Mouse (Mus musculus): ENCODE data around the gene Stra6. TPM values are rescaled to one million over a fixed set of nuclear protein-coding genes. Genes with fewer than 3 reads are reported as not detected.
A peak's percentile ranks its signal among the peaks of the same experiment; 100 is the strongest.

The Stra6 gene
- polyA plus RNA-seq, 1 experiment from 2014 or later, result 10.1 TPM

DNA sequence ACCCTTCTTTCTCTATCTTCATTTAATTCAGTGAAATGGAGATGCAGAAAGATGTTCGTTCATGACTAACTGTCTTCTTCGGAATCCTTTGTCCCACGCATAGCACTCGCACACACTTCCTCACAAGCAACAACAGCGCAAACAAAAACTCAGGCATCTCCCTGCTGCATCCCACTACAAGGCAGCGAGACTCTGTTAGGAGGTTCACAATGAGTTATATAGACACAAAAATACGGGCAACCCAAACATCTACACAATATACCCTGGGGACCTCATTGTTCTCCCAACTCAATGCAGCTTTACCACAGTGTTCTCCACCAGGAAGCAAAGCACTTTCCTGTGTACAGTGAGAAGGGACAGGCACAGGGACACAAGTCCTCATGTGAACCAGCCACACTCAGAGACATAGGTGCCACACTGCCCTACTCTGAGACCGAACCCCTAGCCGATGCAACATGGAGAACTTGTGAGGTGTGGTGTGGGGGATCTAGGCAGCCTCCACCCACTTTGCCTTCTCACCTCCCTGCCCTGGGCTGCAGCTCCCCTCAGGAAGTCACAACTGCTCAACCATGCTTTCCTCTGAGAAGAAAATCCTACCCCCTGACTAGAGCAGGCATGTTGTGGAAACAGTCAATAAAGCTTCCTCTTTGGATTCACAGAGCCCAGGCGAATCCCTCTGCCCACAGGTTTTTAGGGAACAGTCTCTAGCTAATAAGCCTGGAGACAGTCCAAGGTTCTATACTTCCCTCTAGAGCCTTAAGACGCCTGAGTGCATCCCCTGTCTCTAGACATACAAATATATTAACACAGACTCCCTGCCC, 136.9 kb downstream of the Stra6 start:
- Histone ChIP-seq H3K9me3 (ENCODE audit: control insufficient read depth, low read length) (no peaks in the 10 kb centered on the region), H3K27ac (replicated peaks; ENCODE audit: low read depth, low read length) (peak overlapping the region; percentile 90), H3K4me2 (ENCODE audit: low read length) (peak overlapping the region; percentile 63), H3K9ac (replicated peaks; ENCODE audit: low read length) (peak overlapping the region; percentile 48), H3K27me3 (ENCODE audit: control insufficient read depth, insufficient read depth, low read length) (peaks cover 79% of the 10 kb centered on the region), H3K36me3 (ENCODE audit: control insufficient read depth, insufficient read depth, low read length) (no peaks in the 10 kb centered on the region), H3K4me3 (replicated peaks; ENCODE audit: low read depth, low read length) (peak overlapping the region; percentile 41), H3K4me1 (ENCODE audit: control insufficient read depth, insufficient read depth, low read length) (peaks cover 31% of the 10 kb centered on the region)
- 6% methylated on average over 11 of the region's 11 CpGs for WGBS
- DNase-seq (peak; percentile 45), ATAC-seq (ENCODE audit: low FRiP score, low TSS enrichment) (no peak)

DNA sequence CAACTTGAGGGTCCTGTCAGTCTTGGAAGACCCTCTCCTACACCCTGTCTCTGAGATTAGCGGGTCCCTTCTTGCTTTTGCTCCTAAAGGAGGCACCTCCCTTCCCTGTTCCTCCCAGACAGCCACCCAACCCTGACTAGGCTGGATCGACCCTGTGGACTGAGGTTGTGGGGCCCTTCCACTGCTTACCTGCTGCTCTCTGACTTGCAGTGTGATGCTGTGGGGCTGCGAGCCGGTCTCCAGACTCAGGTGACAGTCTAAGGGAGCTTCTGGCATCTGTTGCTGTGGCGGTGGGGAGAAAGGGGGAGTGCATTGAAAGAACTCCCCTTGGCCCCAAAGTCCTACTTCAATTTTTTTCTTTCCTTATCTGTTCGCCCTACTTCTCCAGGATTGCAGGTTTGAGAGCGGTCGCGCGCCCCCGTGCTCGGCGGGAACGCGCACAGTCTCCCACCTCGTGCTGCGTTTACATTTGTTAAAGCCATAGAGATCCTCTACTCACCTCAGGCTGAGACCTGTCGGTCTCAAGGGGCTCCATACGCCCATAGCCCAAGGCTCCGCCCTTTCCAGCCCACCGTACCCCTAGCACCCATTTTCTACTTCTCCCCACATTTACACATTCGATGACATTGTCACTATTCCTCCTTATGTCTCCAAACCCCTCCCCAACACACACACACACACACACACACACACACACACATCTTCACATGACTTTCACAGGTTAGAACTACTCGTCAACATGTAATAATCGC, 137.7 kb downstream of the Stra6 start:
- ATAC-seq (ENCODE audit: low FRiP score, low TSS enrichment) (no peak), DNase-seq (peak; percentile 61)
- 3% methylated on average over 24 of the region's 24 CpGs for WGBS
- Histone ChIP-seq H3K4me2 (ENCODE audit: low read length) (peak overlapping the region; percentile 63), H3K9ac (replicated peaks; ENCODE audit: low read length) (peak overlapping the region; percentile 48), H3K27me3 (ENCODE audit: control insufficient read depth, insufficient read depth, low read length) (peaks cover 71% of the 10 kb centered on the region), H3K4me1 (ENCODE audit: control insufficient read depth, insufficient read depth, low read length) (peaks cover 28% of the 10 kb centered on the region), H3K36me3 (ENCODE audit: control insufficient read depth, insufficient read depth, low read length) (no peaks in the 10 kb centered on the region), H3K4me3 (replicated peaks; ENCODE audit: low read depth, low read length) (peak overlapping the region; percentile 41), H3K9me3 (ENCODE audit: control insufficient read depth, low read length) (no peaks in the 10 kb centered on the region), H3K27ac (replicated peaks; ENCODE audit: low read depth, low read length) (peak overlapping the region; percentile 90)

DNA sequence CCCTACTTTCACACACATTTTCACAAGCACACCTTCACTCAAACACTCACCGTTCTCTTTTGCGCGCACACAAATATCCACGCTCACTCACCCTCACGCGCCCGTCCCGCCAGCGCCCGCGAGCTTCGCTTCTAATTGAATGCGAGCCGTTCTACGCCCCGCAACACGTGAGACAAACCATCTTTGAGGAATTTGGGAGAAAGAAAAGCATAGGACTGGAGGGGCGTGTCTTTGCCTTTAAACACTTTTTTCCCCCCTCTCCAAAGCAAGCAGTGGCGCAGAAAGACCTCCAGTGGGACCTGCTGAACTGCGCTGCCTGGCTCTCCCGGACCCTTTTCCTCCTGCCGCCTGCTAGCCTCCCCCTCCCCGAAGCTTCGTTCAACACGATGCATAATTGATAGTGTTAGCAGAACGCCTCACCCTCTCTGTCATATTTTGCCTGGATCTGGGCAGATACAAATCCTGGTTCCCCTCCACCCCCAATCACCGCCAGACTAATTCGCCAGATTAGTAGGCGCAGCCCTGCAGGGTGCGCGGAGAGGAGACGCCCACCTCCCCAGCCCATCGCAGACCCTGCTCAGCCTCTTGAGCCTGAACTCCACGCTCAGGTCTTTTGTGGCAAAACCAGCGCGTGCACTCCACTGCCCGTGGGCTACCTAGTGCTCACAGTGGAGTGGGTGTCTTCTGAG, 138.4 kb downstream of the Stra6 start:
- peak overlapping the region; percentile 90 for H3K27ac ChIP-seq (replicated peaks; ENCODE audit: low read depth, low read length)
- H3K9me3 ChIP-seq (ENCODE audit: control insufficient read depth, low read length), result no peaks in the 10 kb centered on the region
- DNase-seq, result peak; percentile 66
- under 1% methylated on average over 37 of the region's 37 CpGs for WGBS
- peak overlapping the region; percentile 63 for H3K4me2 ChIP-seq (ENCODE audit: low read length)
- peak overlapping the region; percentile 48 for H3K9ac ChIP-seq (replicated peaks; ENCODE audit: low read length)
- H3K36me3 ChIP-seq (ENCODE audit: control insufficient read depth, insufficient read depth, low read length), result no peaks in the 10 kb centered on the region
- peak overlapping the region; percentile 41 for H3K4me3 ChIP-seq (replicated peaks; ENCODE audit: low read depth, low read length)
- H3K4me1 ChIP-seq (ENCODE audit: control insufficient read depth, insufficient read depth, low read length), result peaks cover 28% of the 10 kb centered on the region
- H3K27me3 ChIP-seq (ENCODE audit: control insufficient read depth, insufficient read depth, low read length), result peaks cover 63% of the 10 kb centered on the region
- ATAC-seq (ENCODE audit: low FRiP score, low TSS enrichment), result no peak

DNA sequence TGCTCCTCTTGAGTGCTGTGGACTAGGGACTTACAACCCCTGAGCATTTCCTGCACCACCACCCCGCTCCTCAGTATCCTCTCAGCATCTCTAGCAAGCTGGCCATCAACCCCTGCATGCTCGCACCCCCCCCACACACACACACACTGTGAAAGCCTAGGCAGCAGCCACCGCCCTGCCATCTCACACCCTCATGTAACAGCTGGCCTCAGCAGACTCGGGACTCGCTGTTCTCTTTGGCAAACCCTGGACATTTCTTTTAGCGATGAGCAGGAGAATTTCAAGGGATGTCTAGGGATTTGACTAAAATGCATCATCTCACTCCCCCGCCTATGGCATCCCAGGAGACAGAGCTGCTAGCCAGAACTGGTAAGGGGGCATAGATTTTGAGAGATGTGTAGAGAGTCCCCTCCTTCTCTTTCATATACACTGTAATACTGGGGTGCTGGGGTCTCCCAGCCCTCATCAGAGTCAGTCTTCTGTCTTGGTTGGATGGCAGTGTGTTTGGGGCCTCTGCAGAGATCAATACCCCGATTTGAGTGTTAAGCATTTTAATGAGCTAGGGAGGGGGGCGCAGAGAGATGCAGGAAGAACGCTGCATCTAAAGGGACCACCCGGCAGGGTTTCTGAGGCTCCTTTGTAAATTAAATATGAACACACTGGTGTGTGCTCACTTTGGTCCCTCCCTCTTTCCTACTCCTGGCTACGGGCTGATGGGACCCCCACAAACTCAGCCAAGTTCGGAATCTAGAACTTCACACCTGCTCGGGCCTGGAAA, 139.3 kb downstream of the Stra6 start:
- Histone ChIP-seq H3K9ac (replicated peaks; ENCODE audit: low read length) (peak overlapping the region; percentile 55), H3K4me2 (ENCODE audit: low read length) (peak overlapping the region; percentile 63), H3K36me3 (ENCODE audit: control insufficient read depth, insufficient read depth, low read length) (no peaks in the 10 kb centered on the region), H3K27ac (replicated peaks; ENCODE audit: low read depth, low read length) (peak overlapping the region; percentile 90), H3K9me3 (ENCODE audit: control insufficient read depth, low read length) (no peaks in the 10 kb centered on the region), H3K27me3 (ENCODE audit: control insufficient read depth, insufficient read depth, low read length) (peaks cover 56% of the 10 kb centered on the region), H3K4me1 (ENCODE audit: control insufficient read depth, insufficient read depth, low read length) (peaks cover 26% of the 10 kb centered on the region), H3K4me3 (replicated peaks; ENCODE audit: low read depth, low read length) (peak overlapping the region; percentile 41)
- no peak for ATAC-seq (ENCODE audit: low FRiP score, low TSS enrichment)
- WGBS, result 3% methylated on average over 14 of the region's 14 CpGs
- peak; percentile 57 for DNase-seq

Other genes starting within 250 kb of the Stra6 start
- 8.7 and 9.6 TPM in 2 replicates for gene Arid3b, start 227.0 kb upstream of the Stra6 start, polyA plus RNA-seq (2014; fragmentation: Nextera tagmentation; extraction: Ambion mirVana)
- 165 and 172 TPM in 2 replicates for gene Ubl7, start 152.8 kb upstream of the Stra6 start, polyA plus RNA-seq (2014; fragmentation: Nextera tagmentation; extraction: Ambion mirVana)
- 3.2 and 3.7 TPM in 2 replicates for gene Sema7a, start 123.7 kb upstream of the Stra6 start, polyA plus RNA-seq (2014; fragmentation: Nextera tagmentation; extraction: Ambion mirVana)
- 0.36 and 0.51 TPM in 2 replicates for gene Cyp11a1, start 57.4 kb upstream of the Stra6 start, polyA plus RNA-seq (2014; fragmentation: Nextera tagmentation; extraction: Ambion mirVana)
- gene Ccdc33, start 55.0 kb downstream of the Stra6 start, polyA plus RNA-seq (2014; fragmentation: Nextera tagmentation; extraction: Ambion mirVana), result 0.09 and 0.54 TPM in 2 replicates
- gene Islr, start 140.5 kb downstream of the Stra6 start, polyA plus RNA-seq (2014; fragmentation: Nextera tagmentation; extraction: Ambion mirVana), result 2.4 and 16.6 TPM in 2 replicates
- 51.6 and 96.9 TPM in 2 replicates for gene Islr2, start 140.5 kb downstream of the Stra6 start, polyA plus RNA-seq (2014; fragmentation: Nextera tagmentation; extraction: Ambion mirVana)
- gene Pml, start 186.0 kb downstream of the Stra6 start, polyA plus RNA-seq (2014; fragmentation: Nextera tagmentation; extraction: Ambion mirVana), result 3.8 and 3.9 TPM in 2 replicates
- gene Stoml1, start 189.4 kb downstream of the Stra6 start, polyA plus RNA-seq (2014; fragmentation: Nextera tagmentation; extraction: Ambion mirVana), result 96.4 and 115 TPM in 2 replicates
- 2.7 and 5.6 TPM in 2 replicates for gene Loxl1, start 249.4 kb downstream of the Stra6 start, polyA plus RNA-seq (2014; fragmentation: Nextera tagmentation; extraction: Ambion mirVana)

All from midbrain, embryonic 14.5 days (tissue).